Mouse (Mus musculus) bone marrow macrophage, adult 2 months (primary cell): ENCODE measurements around the gene Olfr1444. TPM values are rescaled to one million over a fixed set of nuclear protein-coding genes. Genes with fewer than 3 reads are reported as not detected.

Experiments used
- H3K27ac ChIP-seq: 2 replicates; pipeline ENCODE4 v1.5.1; 2012; ENCODE audit warnings: low read depth, low read length; ENCODE audit not compliant: insufficient read depth
- H3K4me1 ChIP-seq: 2 replicates; pipeline ENCODE4 v1.6.1; 2012; ENCODE audit warnings: low read length; ENCODE audit not compliant: control insufficient read depth, insufficient read depth
- H3K4me3 ChIP-seq: 2 replicates; pipeline ENCODE4 v1.5.1; 2012; ENCODE audit warnings: mild to moderate bottlenecking, low read length, moderate library complexity; ENCODE audit not compliant: insufficient read depth
- CTCF ChIP-seq: IDR thresholded peaks from 2 replicates; pipeline ENCODE4 v1.5.1; 2012; ENCODE audit warnings: low read depth, mild to moderate bottlenecking, low read length, moderate library complexity
- POLR2A ChIP-seq: IDR thresholded peaks from 2 replicates; pipeline ENCODE4 v1.6.1; 2012; ENCODE audit warnings: mild to moderate bottlenecking, low read depth, low read length, borderline replicate concordance
- polyA plus RNA-seq: library from polyadenylated mRNA; stranded (reverse); fragments of >200 nt; gene quantifications from 2 replicates; pipeline ENCODE4 v1.2.4, GENCODE M21; 2012; ENCODE audit not compliant: missing spikeins, insufficient read depth, insufficient read length

The Olfr1444 gene
- polyA plus RNA-seq, result 0.72 TPM in 1 of 2 replicates, not detected in the other

- H3K27ac ChIP-seq, result no peak within 1 kb of the TSS
- no peak within 1 kb of the TSS for H3K4me3 ChIP-seq
- TF ChIP-seq POLR2A (no peak), CTCF (no peak)
- H3K4me1 ChIP-seq, result no peaks in the 10 kb centered on the region
Measured at GRCm38 (mm10) chr19:12856983-12857382, at the start of gene Olfr1444. Olfr1444 (plus strand) TSS chr19:12857283.

- TF ChIP-seq CTCF (no peak), POLR2A (no peak)
- Histone ChIP-seq H3K4me3 (no peak overlapping the region), H3K4me1 (peaks cover 32% of the 10 kb centered on the region), H3K27ac (no peak overlapping the region)
Measured at GRCm38 (mm10) chr19:12812644-12813364, 44.3 kb upstream of the Olfr1444 start.

- TF ChIP-seq POLR2A (no peak), CTCF (no peak)
- H3K4me3 ChIP-seq, result no peak overlapping the region
- H3K4me1 ChIP-seq, result peaks cover 25% of the 10 kb centered on the region
- 0 out of 2 replicates have a peak overlapping the region, but pooled peaks have one; percentile 30 for H3K27ac ChIP-seq
Measured at GRCm38 (mm10) chr19:12813883-12814282, 43.2 kb upstream of the Olfr1444 start.

- H3K4me1 ChIP-seq, result peaks cover 27% of the 10 kb centered on the region
- H3K27ac ChIP-seq, result no peak overlapping the region
- TF ChIP-seq POLR2A, result no peak
- TF ChIP-seq CTCF, result no peak
- H3K4me3 ChIP-seq, result no peak overlapping the region
Measured at GRCm38 (mm10) chr19:12818507-12818906, 38.6 kb upstream of the Olfr1444 start.

- Histone ChIP-seq H3K4me3 (no peak overlapping the region), H3K27ac (no peak overlapping the region), H3K4me1 (peaks cover 23% of the 10 kb centered on the region)
- no peak for TF ChIP-seq POLR2A
- TF ChIP-seq CTCF, result no peak
Measured at GRCm38 (mm10) chr19:12820383-12820782, 36.7 kb upstream of the Olfr1444 start.

GRCm38 (mm10) chr19:12824549-12824948, 32.5 kb upstream of the Olfr1444 start:
- Histone ChIP-seq H3K4me1 (peaks cover 28% of the 10 kb centered on the region), H3K27ac (no peak overlapping the region), H3K4me3 (no peak overlapping the region)
- TF ChIP-seq CTCF (no peak), POLR2A (no peak)

- TF ChIP-seq POLR2A (no peak), CTCF (no peak)
- Histone ChIP-seq H3K27ac (peak overlapping the region; percentile 70), H3K4me1 (peaks cover 46% of the 10 kb centered on the region), H3K4me3 (no peak overlapping the region)
Measured at GRCm38 (mm10) chr19:12830823-12831430, 26.2 kb upstream of the Olfr1444 start.

GRCm38 (mm10) chr19:12831559-12831958, 25.5 kb upstream of the Olfr1444 start:
- H3K4me1 ChIP-seq, result peaks cover 46% of the 10 kb centered on the region
- peak overlapping the region; percentile 79 for H3K27ac ChIP-seq
- no peak overlapping the region for H3K4me3 ChIP-seq
- TF ChIP-seq CTCF, result no peak
- TF ChIP-seq POLR2A, result no peak

GRCm38 (mm10) chr19:12833625-12834024, 23.5 kb upstream of the Olfr1444 start:
- Histone ChIP-seq H3K27ac (peak overlapping the region; percentile 87), H3K4me1 (peaks cover 43% of the 10 kb centered on the region), H3K4me3 (no peak overlapping the region)
- no peak for TF ChIP-seq CTCF
- no peak for TF ChIP-seq POLR2A

- no peak for TF ChIP-seq CTCF
- TF ChIP-seq POLR2A, result no peak
- H3K4me1 ChIP-seq, result peaks cover 10% of the 10 kb centered on the region
- H3K4me3 ChIP-seq, result no peak overlapping the region
- H3K27ac ChIP-seq, result no peak overlapping the region
Measured at GRCm38 (mm10) chr19:12838507-12838906, 18.6 kb upstream of the Olfr1444 start.

GRCm38 (mm10) chr19:12846382-12846781, 10.7 kb upstream of the Olfr1444 start, which contains the start of gene Gm5244:
Gm5244 (plus strand) TSS chr19:12846682.
- Histone ChIP-seq H3K4me1 (no peaks in the 10 kb centered on the region), H3K4me3 (no peak within 1 kb of the TSS), H3K27ac (no peak within 1 kb of the TSS)
- no peak for TF ChIP-seq CTCF
